Mouse (Mus musculus): ENCODE results near the gene Sh3kbp1. TPM values are rescaled to one million over a fixed set of nuclear protein-coding genes. Genes with fewer than 3 reads are reported as not detected.

Gene Sh3kbp1
- total and polyA plus RNA-seq, 3 experiments: 45.4 to 85.8 (median 48.2) TPM

DNA sequence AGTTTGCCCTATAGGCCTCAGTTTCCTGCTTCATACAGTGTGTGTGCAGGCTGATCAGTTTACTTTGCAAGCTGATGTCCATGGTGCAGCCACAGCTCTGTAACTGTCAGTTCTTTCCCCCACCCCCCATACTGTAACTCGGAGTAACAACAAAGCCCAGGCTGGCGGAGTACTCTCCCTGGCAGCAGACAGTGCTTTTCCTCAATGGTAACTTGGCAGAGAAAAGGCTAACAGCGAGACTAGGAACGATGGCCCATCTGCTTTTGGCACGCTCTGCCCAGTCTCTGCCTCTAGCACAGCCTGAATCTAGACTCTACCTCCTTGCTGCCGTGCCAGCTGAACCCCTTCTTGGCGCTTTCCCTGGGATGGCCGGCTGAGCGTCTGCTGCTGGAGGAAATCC is 336.9 kb downstream of the Sh3kbp1 start:
- TF ChIP-seq POLR2A (IDR thresholded peaks at IDR 0.05; ENCODE audit: low read depth, low read length) (no peak), EP300 (IDR thresholded peaks at IDR 0.05; ENCODE audit: low read length) (no peak), MEF2A (IDR thresholded peaks at IDR 0.05; ENCODE audit: borderline replicate concordance, low read depth, low read length) (no peak), SIN3A (IDR thresholded peaks at IDR 0.05; ENCODE audit: low read length) (no peak), MYC (IDR thresholded peaks at IDR 0.05; ENCODE audit: low read depth, low read length) (no peak), MAZ (IDR thresholded peaks at IDR 0.05; ENCODE audit: low read depth, low read length) (no peak), JUN (IDR thresholded peaks at IDR 0.05; ENCODE audit: insufficient read depth, low read depth, low read length) (no peak), MAFK (IDR thresholded peaks at IDR 0.05; ENCODE audit: insufficient replicate concordance, low read length) (no peak), SMC3 (IDR thresholded peaks at IDR 0.05; ENCODE audit: low read depth, low read length) (no peak), UBTF (IDR thresholded peaks at IDR 0.05; ENCODE audit: low read depth, low read length) (no peak), USF1 (IDR thresholded peaks at IDR 0.05; ENCODE audit: low read depth, low read length) (no peak), BHLHE40 (IDR thresholded peaks at IDR 0.05; ENCODE audit: low read depth, low read length) (no peak), POLR2AphosphoS2 (IDR thresholded peaks at IDR 0.05; ENCODE audit: low read depth, low read length) (no peak), ZKSCAN1 (IDR thresholded peaks at IDR 0.05; ENCODE audit: borderline replicate concordance, low read depth, low read length) (no peak), HCFC1 (IDR thresholded peaks at IDR 0.05; ENCODE audit: low read depth, low read length) (no peak), RAD21 (IDR thresholded peaks at IDR 0.05; ENCODE audit: low read depth, low read length) (no peak)
- Histone ChIP-seq H3K4me2 (ENCODE audit: insufficient read depth, low read depth, poor library complexity, severe bottlenecking) (no peak overlapping the region), H3K4me1 (ENCODE audit: control insufficient read depth in 1 of 2, insufficient read depth in 2 of 2) (no peaks in the 10 kb centered on the region), H3K27me3 (replicated peaks) (no peaks in the 10 kb centered on the region), H3K36me3 (replicated peaks in 1 of 2; ENCODE audit: control insufficient read depth in 1 of 2, insufficient read depth in 1 of 2, low read length in 1 of 2) (peaks cover 32 to 72% of the 10 kb centered on the region in 2 experiments), H3K9me3 (replicated peaks; ENCODE audit: low read length) (no peaks in the 10 kb centered on the region), H3K79me2 (replicated peaks; ENCODE audit: control insufficient read depth, extremely low read depth, insufficient read depth, poor library complexity, severe bottlenecking) (no peaks in the 10 kb centered on the region), H3K9ac (ENCODE audit: insufficient read depth, low read depth) (no peak overlapping the region), H3K27ac (ENCODE audit: insufficient read depth, low read depth) (no peak overlapping the region), H3K4me3 (replicated peaks in 1 of 3; ENCODE audit: low read depth in 2 of 3, low read length in 2 of 3, poor library complexity in 1 of 3) (no peak overlapping the region)
- dilution Hi-C loops (cut with MboI; ENCODE audit: extremely low pct_ligation_motif_present, extremely low pct_unique_long_range_greater_than_20kb, low sequenced_read_pairs) (no loop called here), in situ Hi-C loops (cut with MboI; ENCODE audit: low pct_ligation_motif_present, low pct_unique_long_range_greater_than_20kb, low sequenced_read_pairs) (loop anchor here (10.0 kb wide), 1 partner anchor 339 kb away; the partner anchor contains the start of gene Sh3kbp1)
- no peak for DNase-seq (ENCODE audit: extremely low read depth)

DNA sequence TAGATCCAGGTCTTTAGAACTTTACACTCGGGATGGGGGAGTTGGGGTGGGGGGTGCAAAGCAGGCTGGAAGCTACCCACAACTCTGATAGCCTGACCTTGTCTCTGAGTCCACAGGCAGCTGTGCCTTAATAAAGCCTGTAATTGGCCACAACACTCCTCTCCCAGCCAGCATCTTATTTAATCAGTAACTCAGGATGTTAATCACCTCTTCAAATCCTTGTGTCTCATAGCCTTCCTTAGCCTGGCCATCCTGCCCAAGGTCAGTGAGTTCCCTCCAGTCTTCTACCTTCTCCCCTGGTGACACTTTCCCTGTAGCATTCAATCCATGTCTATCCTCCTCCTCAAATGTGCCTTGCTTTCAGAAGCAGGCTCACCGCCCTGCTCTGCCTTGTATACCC is 342.0 kb downstream of the Sh3kbp1 start:
- no peaks in the 10 kb centered on the region for H3K79me2 ChIP-seq (replicated peaks; ENCODE audit: control insufficient read depth, extremely low read depth, insufficient read depth, poor library complexity, severe bottlenecking)
- no peak overlapping the region for H3K9ac ChIP-seq (ENCODE audit: insufficient read depth, low read depth)
- H3K27me3 ChIP-seq (replicated peaks): no peaks in the 10 kb centered on the region
- no peaks in the 10 kb centered on the region for H3K4me1 ChIP-seq (ENCODE audit: control insufficient read depth in 1 of 2, insufficient read depth in 2 of 2)
- no peak overlapping the region for H3K4me2 ChIP-seq (ENCODE audit: insufficient read depth, low read depth, poor library complexity, severe bottlenecking)
- H3K27ac ChIP-seq (ENCODE audit: insufficient read depth, low read depth): no peak overlapping the region
- H3K9me3 ChIP-seq (replicated peaks; ENCODE audit: low read length): no peaks in the 10 kb centered on the region
- in situ Hi-C loops (cut with MboI; ENCODE audit: low pct_ligation_motif_present, low pct_unique_long_range_greater_than_20kb, low sequenced_read_pairs): loop anchor here (10.0 kb wide), 1 partner anchor 344 kb away; the partner anchor contains the start of gene Sh3kbp1
- DNase-seq (ENCODE audit: extremely low read depth): no peak
- no peak overlapping the region for H3K4me3 ChIP-seq (replicated peaks in 1 of 3; ENCODE audit: low read depth in 2 of 3, low read length in 2 of 3, poor library complexity in 1 of 3)
- dilution Hi-C loops (cut with MboI; ENCODE audit: extremely low pct_ligation_motif_present, extremely low pct_unique_long_range_greater_than_20kb, low sequenced_read_pairs): no loop called here
- H3K36me3 ChIP-seq (replicated peaks in 1 of 2; ENCODE audit: control insufficient read depth in 1 of 2, insufficient read depth in 1 of 2, low read length in 1 of 2): peaks cover 28 to 69% of the 10 kb centered on the region in 2 experiments
- no peak for TF ChIP-seq ZMIZ1 (IDR thresholded peaks at IDR 0.05; ENCODE audit: low read depth, low read length)
- no peak for TF ChIP-seq POLR2AphosphoS2 (IDR thresholded peaks at IDR 0.05; ENCODE audit: low read depth, low read length)
- no peak for TF ChIP-seq CTCF (conservative IDR thresholded peaks at IDR 0.05 in 1 of 2, IDR thresholded peaks at IDR 0.05 in 1 of 2; ENCODE audit: low read depth in 2 of 2, low read length in 2 of 2)
- TF ChIP-seq ZC3H11A (IDR thresholded peaks at IDR 0.05; ENCODE audit: low read depth, low read length): no peak
